Mouse (Mus musculus) C2C12 (cell line): ENCODE data around the gene Ube2h.

Experiments
- CEBPB ChIP-seq: IDR thresholded peaks from one replicate; pipeline ENCODE4 v1.6.1; 2011; ENCODE audit warnings: low read depth, mild to moderate bottlenecking, control low read depth, moderate library complexity
- CTCF ChIP-seq: IDR thresholded peaks from one replicate; pipeline ENCODE4 v1.5.1; 2011; ENCODE audit not compliant: control insufficient read depth, insufficient read depth, insufficient read length
- MAX ChIP-seq: IDR thresholded peaks from one replicate; pipeline ENCODE4 v1.6.1; 2011; ENCODE audit warnings: mild to moderate bottlenecking, control low read depth
- MYOD1 ChIP-seq: IDR thresholded peaks from one replicate; pipeline ENCODE4 v1.6.1; 2011; ENCODE audit warnings: low read depth; ENCODE audit not compliant: control insufficient read depth, insufficient read length
- MYOG ChIP-seq: IDR thresholded peaks from one replicate; pipeline ENCODE4 v1.6.1; 2011; ENCODE audit not compliant: control insufficient read depth, insufficient read length; ENCODE audit errors: extremely low read depth

GRCm38 (mm10) chr6:30340231-30340873 lies 36.0 kb upstream of the Ube2h start:
- no peak for TF ChIP-seq CTCF
- no peak for TF ChIP-seq MAX
- TF ChIP-seq MYOG = no peak
- no peak for TF ChIP-seq MYOD1
- TF ChIP-seq CEBPB = no peak
